Mouse (Mus musculus): Measurements from ENCODE around the gene Kcnab2. TPM values are rescaled to one million over a fixed set of nuclear protein-coding genes. Genes with fewer than 3 reads are reported as not detected.
A peak's percentile ranks its signal among the peaks of the same experiment; 100 is the strongest.

Gene Kcnab2
- polyA plus RNA-seq, 1 experiment: not detected

DNA sequence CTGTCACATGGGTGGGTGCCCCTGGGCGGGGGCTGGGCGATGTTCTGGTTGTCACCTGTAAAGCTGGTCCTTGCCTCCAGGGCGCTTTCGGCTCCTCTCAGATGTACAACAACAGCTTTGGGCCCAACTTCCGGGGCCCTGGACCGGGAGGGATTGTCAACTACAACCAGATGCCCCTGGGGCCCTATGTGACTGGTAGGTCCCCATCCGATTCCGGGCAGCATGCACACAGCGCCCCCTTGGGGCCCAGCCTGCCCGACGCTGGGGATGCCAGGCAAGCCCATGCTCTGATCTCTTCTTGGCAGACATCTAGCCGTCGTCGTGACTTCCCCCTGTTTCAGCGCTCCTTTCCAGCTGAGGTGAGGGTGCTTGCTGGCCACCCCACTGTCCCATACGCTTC lies 92.0 kb downstream of the Kcnab2 start:
- Histone ChIP-seq H3K4me3 (ENCODE audit: insufficient read depth, low read depth, low read length) (no peak overlapping the region), H3K27ac (ENCODE audit: insufficient read depth, low read depth, low read length) (no peak overlapping the region), H3K4me1 (ENCODE audit: control insufficient read depth, insufficient read depth, low read length) (peaks cover 9% of the 10 kb centered on the region)
- WGBS: 58% methylated on average over 16 of the region's 16 CpGs
- TF ChIP-seq POLR2A (IDR thresholded peaks at IDR 0.05; ENCODE audit: insufficient read depth, low read depth, low read length) (no peak), CTCF (IDR thresholded peaks at IDR 0.05; ENCODE audit: insufficient read depth, low read depth, low read length) (peak; percentile 57)

DNA sequence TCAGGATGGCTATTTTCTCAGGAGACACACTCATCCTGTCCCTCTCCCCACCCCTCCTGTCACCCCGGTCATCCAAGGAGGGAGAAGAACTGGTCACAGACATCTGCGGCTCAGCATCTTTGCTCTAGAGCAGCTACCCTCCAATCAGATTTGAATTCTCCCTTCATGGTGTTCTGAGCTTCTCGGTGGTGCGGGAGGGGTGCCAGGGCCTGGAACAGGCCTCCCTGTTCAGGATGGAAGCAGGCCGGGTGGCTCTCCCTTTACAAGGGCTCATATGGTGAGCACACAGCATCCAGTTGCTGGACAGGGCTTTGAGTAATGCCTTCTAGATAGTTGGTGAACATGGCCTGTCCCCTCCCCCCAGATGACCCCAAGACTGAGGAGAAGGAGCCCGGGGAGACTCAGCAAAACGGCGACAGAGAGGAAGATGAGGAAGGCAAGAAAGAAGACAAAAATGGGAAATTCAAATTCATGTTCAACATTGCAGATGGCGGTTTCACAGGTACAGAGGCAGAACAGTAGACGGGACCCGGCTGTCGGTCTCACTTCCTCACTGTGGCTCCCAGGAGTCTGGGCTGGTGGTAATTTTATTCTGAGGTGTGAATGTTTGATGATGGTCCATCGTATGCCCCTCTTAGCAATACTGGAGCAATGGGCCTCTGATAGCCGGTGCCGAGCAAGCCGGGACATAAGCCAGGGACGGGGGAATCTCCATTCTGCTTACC lies 95.0 kb downstream of the Kcnab2 start:
- Histone ChIP-seq H3K4me1 (ENCODE audit: control insufficient read depth, insufficient read depth, low read length) (peaks cover 5% of the 10 kb centered on the region; the same call in 1 of the 2 replicates), H3K27ac (ENCODE audit: insufficient read depth, low read depth, low read length) (no peak overlapping the region), H3K4me3 (ENCODE audit: insufficient read depth, low read depth, low read length) (no peak overlapping the region)
- WGBS: 82% methylated on average over 17 of the region's 17 CpGs
- TF ChIP-seq POLR2A (IDR thresholded peaks at IDR 0.05; ENCODE audit: insufficient read depth, low read depth, low read length) (no peak), CTCF (IDR thresholded peaks at IDR 0.05; ENCODE audit: insufficient read depth, low read depth, low read length) (no peak)

DNA sequence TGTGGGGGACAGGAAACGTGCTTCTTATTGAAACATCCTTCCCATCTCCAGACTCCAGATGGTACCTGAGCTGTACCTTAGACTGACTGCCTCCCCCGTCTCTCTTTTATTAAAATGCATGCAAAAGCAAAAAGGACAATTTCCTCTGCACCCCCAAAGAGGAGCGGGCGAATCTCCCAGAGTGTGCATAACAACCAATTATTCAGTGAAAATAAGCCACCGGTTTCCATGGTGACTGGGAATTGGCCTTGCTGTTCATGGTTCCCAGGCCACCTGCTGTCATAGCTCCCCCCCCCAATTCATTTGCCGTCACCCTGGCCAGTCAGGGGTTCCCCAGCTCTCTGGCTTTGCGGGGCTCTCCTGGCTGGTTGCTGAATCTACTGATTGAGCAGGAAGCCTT lies 112.4 kb downstream of the Kcnab2 start:
- peaks cover 39% of the 10 kb centered on the region for H3K4me1 ChIP-seq (ENCODE audit: control insufficient read depth, insufficient read depth, low read length)
- no peak overlapping the region for H3K4me3 ChIP-seq (ENCODE audit: insufficient read depth, low read depth, low read length)
- TF ChIP-seq CTCF (IDR thresholded peaks at IDR 0.05; ENCODE audit: insufficient read depth, low read depth, low read length) (no peak), POLR2A (IDR thresholded peaks at IDR 0.05; ENCODE audit: insufficient read depth, low read depth, low read length) (no peak)
- WGBS: 26% methylated on average over 7 of the region's 7 CpGs
- H3K27ac ChIP-seq (ENCODE audit: insufficient read depth, low read depth, low read length): peak overlapping the region; percentile 47; the same call in 1 of the 2 replicates

DNA sequence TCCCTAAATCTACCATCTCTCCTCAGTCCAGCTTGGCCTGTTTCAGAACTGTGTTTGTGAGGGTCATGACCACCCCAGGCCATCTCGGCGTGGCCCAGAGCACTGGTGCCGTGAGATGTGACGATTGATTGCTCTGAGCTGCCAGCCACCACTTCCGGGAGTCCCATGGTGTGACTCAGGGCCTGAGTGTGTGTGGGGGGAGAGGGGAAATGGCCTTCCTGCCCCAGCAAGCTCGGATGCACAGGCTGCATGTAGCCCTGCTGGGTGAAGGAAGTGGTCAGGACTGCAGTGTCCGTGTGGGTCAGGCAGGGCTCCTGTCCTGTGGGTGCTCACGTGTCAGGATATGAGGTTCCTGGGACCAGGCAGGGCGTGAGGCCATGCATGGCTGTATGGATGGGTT lies 115.5 kb downstream of the Kcnab2 start:
- no peak overlapping the region for H3K27ac ChIP-seq (ENCODE audit: insufficient read depth, low read depth, low read length)
- WGBS: 78% methylated on average over 9 of the region's 9 CpGs
- H3K4me1 ChIP-seq (ENCODE audit: control insufficient read depth, insufficient read depth, low read length): peaks cover 51% of the 10 kb centered on the region
- TF ChIP-seq CTCF (IDR thresholded peaks at IDR 0.05; ENCODE audit: insufficient read depth, low read depth, low read length): no peak
- no peak for TF ChIP-seq POLR2A (IDR thresholded peaks at IDR 0.05; ENCODE audit: insufficient read depth, low read depth, low read length)
- H3K4me3 ChIP-seq (ENCODE audit: insufficient read depth, low read depth, low read length): no peak overlapping the region

DNA sequence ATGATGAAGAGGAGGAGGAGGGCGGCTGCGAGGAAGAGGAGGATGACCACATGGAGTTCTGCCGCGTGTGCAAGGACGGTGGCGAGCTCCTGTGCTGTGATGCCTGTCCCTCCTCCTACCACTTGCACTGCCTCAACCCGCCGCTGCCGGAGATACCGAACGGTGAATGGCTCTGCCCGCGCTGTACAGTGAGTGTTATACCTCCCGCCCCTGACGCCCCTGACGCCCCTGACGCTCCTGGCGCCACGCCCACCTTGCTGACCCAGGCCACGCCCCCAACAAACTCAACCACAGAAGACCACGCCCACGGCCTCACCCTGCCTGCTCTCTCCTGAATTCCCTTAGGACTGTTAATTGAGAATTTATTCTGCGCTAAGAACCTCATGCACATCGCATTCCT lies 116.8 kb downstream of the Kcnab2 start:
- 18% methylated on average over 24 of the region's 24 CpGs for WGBS
- TF ChIP-seq POLR2A (IDR thresholded peaks at IDR 0.05; ENCODE audit: insufficient read depth, low read depth, low read length) (no peak), CTCF (IDR thresholded peaks at IDR 0.05; ENCODE audit: insufficient read depth, low read depth, low read length) (no peak)
- Histone ChIP-seq H3K4me3 (ENCODE audit: insufficient read depth, low read depth, low read length) (no peak overlapping the region), H3K27ac (ENCODE audit: insufficient read depth, low read depth, low read length) (no peak overlapping the region), H3K4me1 (ENCODE audit: control insufficient read depth, insufficient read depth, low read length) (peaks cover 47% of the 10 kb centered on the region)

DNA sequence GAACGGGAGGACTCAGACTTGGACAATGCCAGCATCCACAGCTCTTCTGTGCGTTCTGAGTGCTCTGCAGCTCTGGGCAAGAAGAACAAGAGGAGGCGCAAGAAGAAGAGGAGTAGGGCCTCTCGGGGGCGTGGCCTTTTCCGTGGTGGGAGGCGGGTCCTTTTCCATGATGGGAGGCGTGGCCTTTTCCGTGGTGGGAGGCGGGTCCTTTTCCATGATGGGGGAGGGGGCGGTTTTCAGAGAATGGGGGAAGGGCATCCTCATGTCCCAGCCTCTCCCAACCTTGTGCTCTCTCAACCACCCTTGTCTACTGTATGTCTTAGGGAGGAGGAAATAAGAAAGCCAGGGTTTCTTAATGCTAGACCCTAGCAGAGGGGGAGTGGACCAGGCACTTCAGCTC lies 118.0 kb downstream of the Kcnab2 start:
- no peak overlapping the region for H3K27ac ChIP-seq (ENCODE audit: insufficient read depth, low read depth, low read length)
- H3K4me3 ChIP-seq (ENCODE audit: insufficient read depth, low read depth, low read length): no peak overlapping the region
- WGBS: 22% methylated on average over 11 of the region's 11 CpGs
- TF ChIP-seq POLR2A (IDR thresholded peaks at IDR 0.05; ENCODE audit: insufficient read depth, low read depth, low read length) (no peak), CTCF (IDR thresholded peaks at IDR 0.05; ENCODE audit: insufficient read depth, low read depth, low read length) (no peak)
- H3K4me1 ChIP-seq (ENCODE audit: control insufficient read depth, insufficient read depth, low read length): peaks cover 43% of the 10 kb centered on the region

DNA sequence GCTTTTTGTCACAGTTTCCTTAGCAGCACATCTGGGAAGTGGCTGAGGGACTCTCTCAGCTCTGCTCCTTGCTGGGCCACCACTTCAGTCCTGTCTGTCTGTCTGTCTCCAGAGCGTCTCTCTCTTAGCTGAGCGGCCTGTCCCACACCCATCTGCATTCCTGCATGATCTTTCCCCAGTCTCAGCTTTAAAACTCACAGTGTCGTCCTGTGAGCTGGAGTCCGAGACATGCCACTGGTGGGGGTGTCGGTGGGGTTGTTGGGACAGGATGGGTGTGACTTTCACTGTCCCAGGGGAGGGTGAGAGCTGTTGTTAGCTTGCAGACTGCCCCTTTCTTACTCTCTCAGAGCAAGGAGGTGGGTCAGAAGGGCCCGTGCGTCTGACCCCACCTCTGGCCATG lies 122.0 kb downstream of the Kcnab2 start:
- no peak overlapping the region for H3K27ac ChIP-seq (ENCODE audit: insufficient read depth, low read depth, low read length)
- peaks cover 58% of the 10 kb centered on the region for H3K4me1 ChIP-seq (ENCODE audit: control insufficient read depth, insufficient read depth, low read length)
- H3K4me3 ChIP-seq (ENCODE audit: insufficient read depth, low read depth, low read length): no peak overlapping the region
- WGBS: 88% methylated on average over 7 of the region's 7 CpGs
- TF ChIP-seq CTCF (IDR thresholded peaks at IDR 0.05; ENCODE audit: insufficient read depth, low read depth, low read length) (no peak), POLR2A (IDR thresholded peaks at IDR 0.05; ENCODE audit: insufficient read depth, low read depth, low read length) (no peak)

DNA sequence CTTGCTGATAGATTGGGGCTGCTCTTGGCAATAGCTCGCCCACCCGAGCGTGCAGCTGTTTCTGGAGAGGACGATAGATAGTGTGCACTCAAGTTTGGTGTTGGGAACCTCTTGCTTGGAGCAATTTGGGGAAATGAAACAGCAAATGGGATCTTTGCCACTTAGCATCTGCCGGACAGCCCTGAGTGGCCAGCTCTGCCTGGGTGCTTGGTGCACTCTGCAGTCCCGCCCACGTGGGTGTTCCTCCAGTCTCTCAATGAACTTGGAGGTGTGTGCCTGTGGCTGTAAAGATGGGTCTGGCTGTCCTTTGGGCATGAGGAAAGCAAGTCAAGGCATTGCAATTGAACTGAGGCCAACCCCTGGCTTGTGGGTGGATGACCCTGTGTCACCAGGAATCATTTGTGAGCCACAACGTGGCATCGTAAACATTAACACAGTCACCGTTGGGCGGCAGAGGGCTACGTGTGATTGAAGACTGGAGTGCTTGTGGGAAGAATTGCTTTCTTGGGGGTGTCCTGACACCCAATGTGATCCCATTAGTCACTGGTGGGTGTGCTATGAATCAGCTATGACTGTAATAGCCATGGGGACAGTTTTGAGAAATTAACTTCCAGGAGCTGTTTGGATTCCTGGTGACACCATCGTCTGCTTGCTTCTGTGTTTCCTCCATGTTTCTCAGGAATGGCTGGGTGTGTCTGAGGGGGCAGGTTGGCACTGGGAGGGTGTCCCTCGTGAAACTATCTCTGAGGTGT lies 123.6 kb downstream of the Kcnab2 start:
- WGBS: 50% methylated on average over 14 of the region's 14 CpGs
- H3K27ac ChIP-seq (ENCODE audit: insufficient read depth, low read depth, low read length): no peak overlapping the region
- peaks cover 58% of the 10 kb centered on the region for H3K4me1 ChIP-seq (ENCODE audit: control insufficient read depth, insufficient read depth, low read length)
- no peak overlapping the region for H3K4me3 ChIP-seq (ENCODE audit: insufficient read depth, low read depth, low read length)
- TF ChIP-seq CTCF (IDR thresholded peaks at IDR 0.05; ENCODE audit: insufficient read depth, low read depth, low read length) (no peak), POLR2A (IDR thresholded peaks at IDR 0.05; ENCODE audit: insufficient read depth, low read depth, low read length) (no peak)
